Mouse (Mus musculus) spleen, adult 18-20 months (tissue): ENCODE measurements around the gene Fbll1.

Experiments
- DNase-seq, 2 experiments: peaks; one replicate each; pipeline ENCODE4 v3.0.0; 2022; ENCODE audit warnings: mixed read lengths in 2 of 2

Gene Fbll1

DNA sequence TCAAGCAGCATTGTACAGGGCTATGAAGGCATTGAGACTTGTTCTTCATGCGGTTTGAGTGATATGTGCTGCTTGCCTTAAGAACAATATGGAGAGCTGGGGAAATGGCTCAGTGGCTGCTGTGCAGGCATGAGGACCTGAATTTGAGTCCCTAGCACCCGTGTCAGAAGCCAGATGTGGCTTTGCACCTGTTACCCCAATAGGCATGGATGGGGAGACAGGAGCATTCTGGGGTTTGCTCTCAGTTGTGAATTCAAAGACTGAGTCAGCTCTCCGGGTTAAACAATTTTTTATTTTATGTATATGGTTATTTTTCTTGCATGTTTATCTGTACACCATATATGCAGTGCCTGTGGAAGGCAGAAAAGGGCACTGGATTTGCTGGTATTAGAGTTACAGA lies 16.2 kb downstream of the Fbll1 start:
- DNase-seq = no peak

- no peak for DNase-seq
Observed at GRCm38 (mm10) chr11:35780336-35780735, 18.3 kb downstream of the Fbll1 start.

DNA sequence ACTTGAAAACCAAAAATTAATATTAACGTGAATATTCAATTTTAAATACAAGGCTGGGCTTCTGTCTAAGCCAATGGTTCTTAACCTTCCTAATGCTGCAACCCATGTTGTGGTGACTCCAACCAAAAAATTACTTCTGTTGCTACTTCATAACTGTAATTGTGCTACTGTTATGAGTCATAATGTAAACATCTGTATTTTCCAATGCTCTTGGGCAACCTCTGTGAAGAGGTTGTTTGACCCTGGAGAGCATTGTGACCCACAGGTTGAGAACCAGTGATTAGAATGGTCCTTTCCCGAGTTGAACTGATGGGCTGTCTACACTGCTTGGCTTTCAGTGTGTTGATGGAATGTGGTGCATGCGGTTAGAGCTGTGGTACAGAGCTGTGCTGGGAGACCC lies 22.2 kb downstream of the Fbll1 start:
- DNase-seq = no peak

DNA sequence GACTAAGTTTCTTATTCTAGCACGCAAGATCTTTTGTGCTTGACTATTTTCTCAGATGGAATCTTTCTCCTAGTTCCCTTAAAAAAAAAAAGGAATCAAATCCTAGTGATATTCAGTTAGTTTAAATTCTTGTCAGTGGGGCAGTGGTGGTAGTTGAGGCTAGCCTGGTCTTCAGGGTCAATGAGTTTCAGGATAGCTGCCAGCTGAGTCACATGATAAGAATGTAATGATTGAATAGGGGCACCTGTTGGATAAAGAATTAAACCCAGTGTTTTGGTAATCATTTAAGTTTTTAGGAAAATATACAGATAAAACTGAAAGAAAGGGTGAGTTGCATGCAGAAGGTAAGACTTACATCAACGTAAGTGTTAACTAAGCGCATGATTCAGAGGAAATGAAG lies 23.1 kb downstream of the Fbll1 start:
- no peak for DNase-seq

- no peak for DNase-seq
Observed at GRCm38 (mm10) chr11:35770741-35771504, 27.8 kb downstream of the Fbll1 start.

DNA sequence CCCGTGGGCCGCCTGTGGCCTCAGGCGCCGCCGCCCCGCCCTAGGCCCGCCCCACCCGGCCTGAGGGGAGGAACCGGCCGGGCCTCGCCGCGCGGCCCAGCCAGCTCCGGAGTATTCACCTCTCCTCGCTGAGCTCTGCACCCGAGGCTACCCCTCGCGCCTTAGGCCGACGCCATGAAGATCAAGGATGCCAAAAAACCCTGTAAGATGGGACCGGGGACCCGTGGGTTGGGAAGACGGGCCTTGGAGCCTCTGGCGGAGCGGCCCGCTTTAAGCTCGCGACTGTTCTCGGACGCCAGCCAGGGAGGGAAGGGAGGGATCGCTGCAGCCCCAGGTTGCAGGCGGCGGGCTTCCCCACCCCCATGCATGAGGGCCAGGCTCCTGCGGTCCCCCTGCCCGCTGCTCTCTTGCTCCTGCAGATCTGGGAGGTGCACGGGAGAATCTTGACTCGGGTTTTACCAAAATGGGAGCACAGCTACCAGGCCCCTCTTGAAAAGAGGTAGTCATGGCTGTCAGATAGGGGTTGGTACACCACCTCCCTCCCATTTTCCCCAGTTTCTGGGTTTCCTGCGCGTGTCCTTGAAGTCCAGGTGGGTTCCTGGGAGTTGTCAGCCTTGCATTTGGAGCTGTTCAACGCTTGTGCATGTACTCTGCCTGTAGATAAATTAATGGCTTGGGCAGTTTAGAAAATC lies 28.8 kb downstream of the Fbll1 start:
- no peak for DNase-seq

- DNase-seq = peak; percentile 88 to 95
Observed at GRCm38 (mm10) chr11:35769188-35769745, 29.4 kb downstream of the Fbll1 start, which contains the start of gene Pank3. Gene Pank3 (plus strand): TSS chr11:35769484.

GRCm38 (mm10) chr11:35766845-35767244 lies 31.8 kb downstream of the Fbll1 start:
- no peak for DNase-seq

- DNase-seq = no peak
Observed at GRCm38 (mm10) chr11:35760627-35761003, 38.1 kb downstream of the Fbll1 start.

DNA sequence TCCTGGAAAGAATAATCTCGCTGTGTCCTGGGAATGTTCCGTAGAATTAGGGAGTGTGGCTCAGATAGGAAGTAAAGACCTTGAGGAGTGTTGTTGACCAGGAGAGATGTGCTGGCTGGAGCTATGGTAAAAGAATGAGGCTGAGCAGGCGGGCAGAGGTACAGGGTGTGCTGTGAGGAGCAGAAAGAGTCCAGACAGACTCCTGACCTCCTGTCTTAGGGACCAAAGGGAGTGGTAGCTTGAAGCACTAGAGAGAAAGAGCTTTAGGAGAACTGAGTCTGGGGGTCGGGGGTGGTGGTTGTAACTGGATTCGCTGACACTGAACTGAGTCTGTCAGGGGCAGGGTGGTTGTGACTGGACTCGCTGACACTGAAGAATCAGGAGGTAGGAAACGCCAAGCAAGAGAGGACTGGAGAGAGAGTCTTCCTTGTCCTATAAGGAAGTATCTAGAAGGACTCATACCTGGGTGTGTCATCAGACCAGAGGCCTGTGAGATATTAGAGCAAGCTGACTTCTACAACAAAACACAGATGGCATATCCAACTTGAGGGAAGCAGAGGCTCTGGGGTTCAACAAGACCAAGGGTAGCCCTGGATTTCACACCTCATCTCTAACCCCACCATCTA lies 38.6 kb downstream of the Fbll1 start:
- DNase-seq = no peak

- no peak for DNase-seq
Observed at GRCm38 (mm10) chr11:35756411-35757303, 42.0 kb downstream of the Fbll1 start.

- DNase-seq = no peak
Observed at GRCm38 (mm10) chr11:35755546-35755945, 43.1 kb downstream of the Fbll1 start.

GRCm38 (mm10) chr11:35754906-35755418 lies 43.7 kb downstream of the Fbll1 start:
- no peak for DNase-seq

GRCm38 (mm10) chr11:35750578-35750977 lies 48.1 kb downstream of the Fbll1 start:
- DNase-seq = no peak
